Mouse (Mus musculus) myocyte (in vitro differentiated cells): ENCODE results near the gene Ppp2r5e. TPM values are rescaled to one million over a fixed set of nuclear protein-coding genes. Genes with fewer than 3 reads are reported as not detected.

Experiments used
- H3K27me3 ChIP-seq: one replicate; pipeline ENCODE4 v1.6.1; 2011; ENCODE audit not compliant: control insufficient read depth, insufficient read depth, insufficient read length
- H3K36me3 ChIP-seq: one replicate; pipeline ENCODE4 v1.6.1; 2011; ENCODE audit not compliant: control insufficient read depth, insufficient read depth
- H3K4me2 ChIP-seq: one replicate; pipeline ENCODE4 v1.6.1; 2011; ENCODE audit warnings: low read depth, control low read depth
- H3K4me3 ChIP-seq: one replicate; pipeline ENCODE4 v1.5.1; 2011; ENCODE audit warnings: mild to moderate bottlenecking, control low read depth, moderate library complexity
- H3K79me2 ChIP-seq: one replicate; pipeline ENCODE4 v1.6.1; 2011; ENCODE audit not compliant: control insufficient read depth, insufficient read depth
- H3ac ChIP-seq: one replicate; pipeline ENCODE4 v1.6.1; 2011; ENCODE audit not compliant: control insufficient read depth, insufficient read length
- CEBPB ChIP-seq: IDR thresholded peaks from 2 replicates; pipeline ENCODE4 v1.6.1; 2011; ENCODE audit warnings: mild to moderate bottlenecking, moderate library complexity; ENCODE audit not compliant: poor library complexity, insufficient read depth, severe bottlenecking
- E2F4 ChIP-seq: IDR thresholded peaks from one replicate; pipeline ENCODE4 v1.6.1; 2011; ENCODE audit warnings: mild to moderate bottlenecking, control low read depth, moderate library complexity; ENCODE audit not compliant: insufficient read depth
- MAX ChIP-seq: IDR thresholded peaks from one replicate; pipeline ENCODE4 v1.6.1; 2011; ENCODE audit warnings: low read depth, mild to moderate bottlenecking, control low read depth
- MYOD1 ChIP-seq, 3 experiments: IDR thresholded peaks; one replicate each; pipeline ENCODE4 v1.6.1; 2011; ENCODE audit warnings: control low read depth in 2 of 3, low read depth in 2 of 3, mild to moderate bottlenecking in 2 of 3, moderate library complexity in 1 of 3; ENCODE audit not compliant: insufficient read length in 2 of 3, control insufficient read depth in 1 of 3
- MYOG ChIP-seq, 3 experiments: IDR thresholded peaks; one replicate each; pipeline ENCODE4 v1.6.1; 2011; ENCODE audit warnings: control low read depth in 2 of 3, low read depth in 2 of 3, mild to moderate bottlenecking in 2 of 3; ENCODE audit not compliant: insufficient read length in 2 of 3, control insufficient read depth in 1 of 3, insufficient read depth in 1 of 3
- POLR2A ChIP-seq: IDR thresholded peaks from one replicate; pipeline ENCODE4 v1.6.1; 2011; ENCODE audit warnings: low read depth, mild to moderate bottlenecking, control low read depth, moderate library complexity; ENCODE audit not compliant: insufficient read length
- POLR2AphosphoS2 ChIP-seq: IDR thresholded peaks from one replicate; pipeline ENCODE4 v1.6.1; 2011; ENCODE audit warnings: low read depth, control low read depth; ENCODE audit not compliant: insufficient read length
- REST ChIP-seq: IDR thresholded peaks from one replicate; pipeline ENCODE4 v1.6.1; 2011; ENCODE audit warnings: mild to moderate bottlenecking, control low read depth, moderate library complexity; ENCODE audit not compliant: insufficient read depth, insufficient read length
- SRF ChIP-seq: IDR thresholded peaks from one replicate; pipeline ENCODE4 v1.6.1; 2011; ENCODE audit warnings: low read depth; ENCODE audit not compliant: control insufficient read depth, insufficient read length
- TCF12 ChIP-seq: IDR thresholded peaks from one replicate; pipeline ENCODE4 v1.6.1; 2011; ENCODE audit warnings: mild to moderate bottlenecking, control low read depth; ENCODE audit not compliant: poor library complexity, insufficient read depth, severe bottlenecking
- TCF3 ChIP-seq: IDR thresholded peaks from one replicate; pipeline ENCODE4 v1.6.1; 2011; ENCODE audit warnings: low read depth, control low read depth; ENCODE audit not compliant: insufficient read length
- USF1 ChIP-seq: IDR thresholded peaks from one replicate; pipeline ENCODE4 v1.6.1; 2011; ENCODE audit warnings: low read depth, mild to moderate bottlenecking, control low read depth, moderate library complexity
- polyA plus RNA-seq: library from polyadenylated mRNA; unstranded; fragments of >200 nt; fragmentation: generic; extraction: Trizol; gene quantifications from one replicate; pipeline ENCODE4 v1.2.1, GENCODE M21; 2012; ENCODE audit warnings: missing spikeins

Gene Ppp2r5e
- polyA plus RNA-seq, 1 experiment: 15.4 TPM

GRCm38 (mm10) chr12:75547174-75547573 is 48.9 kb downstream of the Ppp2r5e start:
- no peaks in the 10 kb centered on the region for H3K27me3 ChIP-seq
- peaks cover 86% of the 10 kb centered on the region for H3K79me2 ChIP-seq
- H3K36me3 ChIP-seq: no peaks in the 10 kb centered on the region
- H3K4me2 ChIP-seq: peak overlapping the region; percentile 89
- TF ChIP-seq E2F4 (no peak), SRF (no peak), MYOD1 (IDR thresholded peaks at IDR 0.05; ENCODE audit: control insufficient read depth in 1 of 3, insufficient read length in 2 of 3, low read depth in 2 of 3) (no peak), TCF12 (no peak), REST (no peak), MAX (no peak), CEBPB (no peak), USF1 (no peak), MYOG (IDR thresholded peaks at IDR 0.05; ENCODE audit: control insufficient read depth in 1 of 3, insufficient read depth in 1 of 3, insufficient read length in 2 of 3, low read depth in 2 of 3) (no peak), POLR2A (no peak), POLR2AphosphoS2 (no peak), TCF3 (no peak)
- H3K4me3 ChIP-seq: no peak overlapping the region
- H3ac ChIP-seq: no peak overlapping the region

- Histone ChIP-seq H3K79me2 (peaks cover 94% of the 10 kb centered on the region), H3K27me3 (no peaks in the 10 kb centered on the region), H3K36me3 (no peaks in the 10 kb centered on the region), H3K4me2 (peak overlapping the region; percentile 89), H3ac (no peak overlapping the region), H3K4me3 (no peak overlapping the region)
- TF ChIP-seq CEBPB (no peak), SRF (no peak), POLR2AphosphoS2 (no peak), MYOD1 (IDR thresholded peaks at IDR 0.05; ENCODE audit: control insufficient read depth in 1 of 3, insufficient read length in 2 of 3, low read depth in 2 of 3) (no peak), E2F4 (no peak), USF1 (no peak), MYOG (IDR thresholded peaks at IDR 0.05; ENCODE audit: control insufficient read depth in 1 of 3, insufficient read depth in 1 of 3, insufficient read length in 2 of 3, low read depth in 2 of 3) (no peak), POLR2A (no peak), REST (no peak), TCF3 (no peak), TCF12 (no peak), MAX (no peak)
Measured at GRCm38 (mm10) chr12:75546241-75546640, 49.8 kb downstream of the Ppp2r5e start.

- Histone ChIP-seq H3K79me2 (peaks cover 93% of the 10 kb centered on the region), H3K36me3 (no peaks in the 10 kb centered on the region), H3ac (no peak overlapping the region), H3K27me3 (no peaks in the 10 kb centered on the region), H3K4me2 (peak overlapping the region; percentile 89), H3K4me3 (no peak overlapping the region)
- TF ChIP-seq TCF12 (no peak), POLR2A (no peak), CEBPB (no peak), MYOD1 (IDR thresholded peaks at IDR 0.05; ENCODE audit: control insufficient read depth in 1 of 3, insufficient read length in 2 of 3, low read depth in 2 of 3) (no peak), MYOG (IDR thresholded peaks at IDR 0.05; ENCODE audit: control insufficient read depth in 1 of 3, insufficient read depth in 1 of 3, insufficient read length in 2 of 3, low read depth in 2 of 3) (no peak), E2F4 (no peak), POLR2AphosphoS2 (no peak), USF1 (no peak), TCF3 (no peak), REST (no peak), MAX (no peak), SRF (no peak)
Measured at GRCm38 (mm10) chr12:75545431-75545925, 50.6 kb downstream of the Ppp2r5e start.

- Histone ChIP-seq H3K27me3 (no peaks in the 10 kb centered on the region), H3ac (no peak overlapping the region), H3K36me3 (no peaks in the 10 kb centered on the region), H3K4me3 (no peak overlapping the region), H3K4me2 (peak overlapping the region; percentile 66), H3K79me2 (peaks cover 93% of the 10 kb centered on the region)
- TF ChIP-seq USF1: no peak
- no peak for TF ChIP-seq MAX
- no peak for TF ChIP-seq POLR2AphosphoS2
- TF ChIP-seq E2F4: no peak
- no peak for TF ChIP-seq TCF3
- TF ChIP-seq MYOG (IDR thresholded peaks at IDR 0.05; ENCODE audit: control insufficient read depth in 1 of 3, insufficient read depth in 1 of 3, insufficient read length in 2 of 3, low read depth in 2 of 3): no peak
- no peak for TF ChIP-seq TCF12
- TF ChIP-seq SRF: no peak
- no peak for TF ChIP-seq POLR2A
- no peak for TF ChIP-seq MYOD1 (IDR thresholded peaks at IDR 0.05; ENCODE audit: control insufficient read depth in 1 of 3, insufficient read length in 2 of 3, low read depth in 2 of 3)
- TF ChIP-seq REST: no peak
- no peak for TF ChIP-seq CEBPB
Measured at GRCm38 (mm10) chr12:75544666-75545065, 51.4 kb downstream of the Ppp2r5e start.

- Histone ChIP-seq H3K4me3 (no peak overlapping the region), H3K4me2 (peak overlapping the region; percentile 66), H3K79me2 (peaks cover 93% of the 10 kb centered on the region), H3ac (no peak overlapping the region), H3K36me3 (no peaks in the 10 kb centered on the region), H3K27me3 (no peaks in the 10 kb centered on the region)
- TF ChIP-seq SRF (no peak), POLR2A (no peak), MYOG (IDR thresholded peaks at IDR 0.05; ENCODE audit: control insufficient read depth in 1 of 3, insufficient read depth in 1 of 3, insufficient read length in 2 of 3, low read depth in 2 of 3) (no peak), MYOD1 (IDR thresholded peaks at IDR 0.05; ENCODE audit: control insufficient read depth in 1 of 3, insufficient read length in 2 of 3, low read depth in 2 of 3) (no peak), TCF12 (no peak), CEBPB (no peak), USF1 (no peak), REST (no peak), MAX (no peak), POLR2AphosphoS2 (no peak), E2F4 (no peak), TCF3 (no peak)
Measured at GRCm38 (mm10) chr12:75544259-75544658, 51.8 kb downstream of the Ppp2r5e start.
